Mouse (Mus musculus) embryo, embryonic 9.5 days (tissue): ENCODE data around the gene Rac3.
"Not testable (repeated sequence)": the region's sequence is repeated elsewhere in the genome, so short reads cannot be mapped to it uniquely, and the experiment has no call there.

ENCODE experiments used
- DNase-seq: peaks from one replicate; pipeline ENCODE4 v3.0.0-alpha.2; 2017; ENCODE audit errors: extremely low spot score

The Rac3 gene

DNA sequence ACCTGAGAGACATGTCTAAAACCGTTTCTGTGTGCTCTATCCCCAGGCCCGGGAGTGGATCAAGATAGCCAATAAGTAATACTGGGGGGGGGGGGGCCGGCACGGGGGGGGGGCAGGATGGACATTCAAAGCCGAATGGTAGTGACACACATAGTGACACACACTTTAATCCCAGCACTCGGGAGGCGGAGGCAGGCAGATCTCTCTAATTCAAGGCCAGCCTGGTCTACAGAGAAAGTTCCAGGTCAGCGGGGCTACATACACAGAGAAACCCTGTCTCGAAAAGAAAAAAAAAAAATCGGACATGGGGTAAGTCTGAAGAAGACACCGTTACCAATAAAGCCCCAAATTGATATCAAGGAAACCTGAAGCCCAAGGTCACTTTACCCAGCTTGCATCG, 6.3 kb downstream of the Rac3 start:
- no peak for DNase-seq

- DNase-seq = no peak
These were observed 7.4 kb downstream of the Rac3 start for GRCm38 (mm10) chr11:120728530-120729240.

GRCm38 (mm10) chr11:120729432-120730050, 8.3 kb downstream of the Rac3 start:
- DNase-seq = peak; percentile 65

DNA sequence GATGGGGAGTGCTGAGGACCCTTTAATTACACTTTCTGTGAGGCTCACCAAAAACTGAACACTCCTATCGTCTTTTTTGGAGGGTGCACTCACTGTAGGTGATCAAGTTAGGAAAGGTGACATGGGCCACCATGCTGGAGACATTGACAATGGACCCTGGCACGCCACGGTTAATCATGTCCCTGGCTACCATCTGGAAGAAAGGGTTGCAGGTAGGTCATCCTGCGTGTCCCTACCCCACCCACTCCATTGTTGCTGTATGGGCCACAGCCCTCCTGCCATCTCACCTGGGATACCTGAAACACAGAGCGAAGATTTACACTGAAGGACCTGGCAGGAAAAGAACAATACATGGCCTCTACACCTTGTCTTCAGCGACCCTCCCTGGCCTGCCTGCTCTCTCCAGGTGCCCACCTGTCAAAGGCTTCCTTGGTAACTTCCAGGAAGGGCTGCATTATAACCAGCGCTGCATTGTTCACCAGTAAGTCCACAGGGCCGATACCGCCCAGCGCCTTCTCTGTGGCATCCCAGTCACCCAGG, 9.1 kb downstream of the Rac3 start:
- no peak for DNase-seq

GRCm38 (mm10) chr11:120731395-120731794, 10.1 kb downstream of the Rac3 start:
- no peak for DNase-seq

GRCm38 (mm10) chr11:120731858-120732680, 10.8 kb downstream of the Rac3 start, which contains the start of gene Cbr2:
Cbr2 (minus strand) TSS chr11:120732114.
- no peak for DNase-seq

GRCm38 (mm10) chr11:120733521-120733920, 12.3 kb downstream of the Rac3 start:
- no peak for DNase-seq

GRCm38 (mm10) chr11:120736424-120736823, 15.2 kb downstream of the Rac3 start:
- DNase-seq = no peak

DNA sequence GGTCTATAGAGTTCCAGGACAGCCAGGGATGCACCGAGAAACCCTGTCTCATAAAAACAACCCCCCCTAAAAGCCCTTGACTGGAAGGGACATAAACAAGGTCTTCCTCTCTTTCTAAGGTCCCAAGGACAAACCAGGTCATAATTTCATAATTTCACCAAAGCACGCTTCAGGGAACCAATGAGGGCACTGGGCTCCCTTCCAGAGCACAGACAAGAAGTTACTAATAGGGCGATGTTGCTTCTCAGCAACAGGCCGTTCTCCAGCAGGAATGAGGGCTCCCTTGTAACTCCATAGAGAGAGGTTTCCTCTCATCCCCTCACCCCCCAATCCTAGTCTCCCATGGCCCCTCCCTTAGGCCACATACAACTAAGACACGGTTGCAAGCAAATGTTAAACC, 19.7 kb downstream of the Rac3 start:
- DNase-seq = no peak

- no peak for DNase-seq
These were observed 22.9 kb downstream of the Rac3 start for GRCm38 (mm10) chr11:120744121-120744701.

DNA sequence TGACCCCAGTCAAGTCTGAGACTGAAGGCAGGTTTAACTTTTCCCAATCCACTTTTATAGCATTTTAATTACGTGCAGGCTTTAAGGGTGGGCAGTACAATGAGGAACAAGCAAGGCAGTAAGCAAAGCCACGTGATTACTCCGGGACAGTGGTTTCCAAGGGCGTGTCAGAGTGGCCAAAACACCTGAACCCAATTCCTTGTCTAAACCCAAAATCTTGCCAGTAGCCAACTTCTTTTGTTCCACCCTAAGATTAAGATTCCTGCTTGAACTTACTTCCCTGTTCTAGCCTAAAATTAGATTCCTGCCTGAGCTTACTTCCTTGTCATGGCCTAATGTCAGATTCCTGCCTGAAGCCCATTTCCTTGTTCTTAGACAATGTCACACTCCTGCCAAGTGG, 26.7 kb downstream of the Rac3 start:
- no peak for DNase-seq

GRCm38 (mm10) chr11:120749430-120749829, 28.2 kb downstream of the Rac3 start:
- no peak for DNase-seq

DNA sequence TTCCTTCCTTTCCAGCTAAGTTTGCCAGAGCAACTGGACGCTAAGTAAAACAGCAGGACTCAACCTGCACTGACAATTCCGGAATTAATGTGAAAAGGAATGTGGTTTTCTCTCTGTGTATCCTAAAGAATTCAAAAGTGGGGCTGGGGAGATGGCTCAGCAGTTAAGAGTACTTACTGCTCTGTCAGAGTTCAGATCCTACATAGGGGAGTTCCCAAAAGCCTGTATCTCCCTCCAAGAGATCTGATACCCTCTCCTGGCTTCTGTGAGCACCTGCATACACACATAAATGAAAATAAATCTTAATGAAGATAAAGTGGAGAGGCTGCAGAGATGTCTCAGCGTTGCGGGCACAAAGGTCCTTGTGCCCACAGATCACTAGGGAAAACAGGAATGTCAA, 30.3 kb downstream of the Rac3 start:
- no peak for DNase-seq

GRCm38 (mm10) chr11:120760236-120760635, 39.0 kb downstream of the Rac3 start:
- no peak for DNase-seq

- no peak for DNase-seq
These were observed 40.8 kb downstream of the Rac3 start for GRCm38 (mm10) chr11:120761811-120762671.

- DNase-seq = not testable (repeated sequence)
These were observed 41.4 kb downstream of the Rac3 start, which contains the start of gene Hmga1b for GRCm38 (mm10) chr11:120762672-120763041. Hmga1b (plus strand) TSS chr11:120762794.

- not testable (repeated sequence) for DNase-seq
These were observed 42.1 kb downstream of the Rac3 start for GRCm38 (mm10) chr11:120763121-120763999.

DNA sequence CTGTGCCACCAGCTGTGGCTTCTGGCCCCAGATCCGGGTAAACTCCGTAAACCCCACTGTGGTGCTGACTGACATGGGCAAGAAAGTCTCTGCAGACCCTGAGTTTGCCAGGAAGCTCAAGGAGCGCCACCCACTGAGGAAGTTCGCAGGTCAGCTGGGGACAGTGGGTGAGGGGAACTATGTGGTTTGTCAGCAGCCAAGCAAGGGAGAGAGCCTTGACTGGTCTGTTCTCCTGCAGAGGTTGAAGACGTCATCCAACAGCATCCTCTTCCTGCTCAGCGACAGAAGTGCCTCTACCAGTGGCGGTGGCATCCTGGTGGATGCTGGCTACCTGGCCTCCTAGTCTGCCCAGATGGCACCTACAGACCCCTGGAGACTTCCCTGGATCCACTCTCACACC, 45.8 kb downstream of the Rac3 start:
- DNase-seq = not testable (repeated sequence)

DNA sequence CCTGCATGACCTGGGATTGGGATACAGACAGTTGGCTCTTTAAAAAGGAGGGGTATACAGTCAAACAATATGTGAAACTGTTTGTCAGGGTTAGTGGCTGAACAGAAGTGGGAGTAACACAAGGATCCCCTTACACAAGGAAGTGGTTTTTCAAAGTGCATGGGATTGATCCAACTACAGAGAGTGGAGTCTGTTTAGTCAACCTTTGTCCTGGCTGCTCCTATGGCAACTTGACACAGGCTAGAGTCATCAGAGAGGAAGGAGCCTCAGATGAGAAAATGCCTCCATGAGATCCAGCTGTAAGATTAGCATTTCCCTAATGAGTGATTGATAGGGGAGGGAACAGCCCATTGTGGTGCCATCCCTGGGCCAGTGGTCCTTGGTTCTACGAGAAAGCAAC, 46.9 kb downstream of the Rac3 start:
- DNase-seq = no peak

GRCm38 (mm10) chr11:120772749-120773148, 51.5 kb downstream of the Rac3 start:
- DNase-seq = no peak
